Mouse (Mus musculus): ENCODE data around the gene Pold4. TPM values are rescaled to one million over a fixed set of nuclear protein-coding genes. Genes with fewer than 3 reads are reported as not detected.
A peak's percentile ranks its signal among the peaks of the same experiment; 100 is the strongest.

The Pold4 gene
- total and polyA plus RNA-seq, 3 experiments: 36.8 to 76.4 (median 53.4) TPM

DNA sequence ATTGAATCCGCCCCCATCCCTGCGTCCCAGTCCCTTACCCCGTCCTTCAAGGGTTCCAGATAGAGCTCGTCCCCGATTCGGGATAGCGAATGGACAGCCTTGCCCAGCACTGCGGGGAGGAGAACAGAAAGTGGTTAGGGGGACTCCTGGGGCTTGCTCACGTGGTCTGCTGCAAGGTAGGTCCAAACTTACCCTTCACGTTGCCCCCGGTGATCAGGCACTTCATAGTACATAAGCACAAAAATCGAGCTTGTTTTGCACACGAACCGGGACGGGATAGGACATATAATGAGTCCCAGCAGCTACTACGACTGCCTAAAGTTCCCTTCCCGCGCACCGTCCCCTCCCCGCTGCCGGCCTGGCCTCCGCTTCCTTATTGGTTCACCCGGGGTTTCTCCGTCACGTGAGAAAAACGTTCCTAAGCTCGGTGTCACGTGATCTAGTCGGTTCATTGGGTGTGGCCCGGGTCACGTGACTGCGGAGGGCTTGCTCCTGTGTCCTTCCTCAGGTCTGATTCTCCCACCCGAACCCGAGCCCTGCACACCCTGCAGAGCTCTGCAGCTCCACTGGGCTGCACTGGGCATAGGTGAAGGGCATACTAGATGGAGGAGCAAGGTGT, 30.3 kb upstream of the Pold4 start, which contains the start of gene Rad9a (continued):
- TF ChIP-seq MAZ (IDR thresholded peaks at IDR 0.05; ENCODE audit: low read depth, low read length): no peak
- TF ChIP-seq EP300 (IDR thresholded peaks at IDR 0.05; ENCODE audit: low read length): no peak
- TF ChIP-seq RAD21 (IDR thresholded peaks at IDR 0.05; ENCODE audit: low read depth, low read length): no peak
- TF ChIP-seq ETS1 (conservative IDR thresholded peaks at IDR 0.05; ENCODE audit: low read depth, low read length): peak; percentile 49
- TF ChIP-seq MEF2A (IDR thresholded peaks at IDR 0.05; ENCODE audit: borderline replicate concordance, low read depth, low read length): no peak; the same call in 1 of the 2 replicates
- TF ChIP-seq UBTF (IDR thresholded peaks at IDR 0.05; ENCODE audit: low read depth, low read length): no peak
- no peak for TF ChIP-seq SMC3 (IDR thresholded peaks at IDR 0.05; ENCODE audit: low read depth, low read length)

DNA sequence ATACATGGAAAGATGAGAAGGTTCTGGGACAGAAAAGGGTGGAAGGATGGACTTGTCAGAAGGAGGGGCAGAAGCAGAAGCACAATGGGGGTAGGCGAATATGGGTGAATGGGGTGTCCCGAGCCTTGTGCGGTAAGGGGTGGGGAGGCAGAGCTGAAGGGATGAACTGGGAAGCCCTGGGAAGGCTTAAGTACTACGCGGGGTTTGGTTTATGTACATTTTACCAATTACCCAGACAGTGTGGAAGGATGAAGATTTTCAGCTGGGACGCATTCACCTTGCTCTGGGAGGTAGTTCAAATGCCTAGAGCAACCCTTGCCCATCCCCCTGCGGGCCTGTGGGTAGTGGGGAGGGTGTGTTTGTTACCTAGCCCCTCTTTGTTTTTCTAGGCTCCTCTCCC, 29.6 kb upstream of the Pold4 start:
- TF ChIP-seq MAFK (IDR thresholded peaks at IDR 0.05; ENCODE audit: insufficient replicate concordance, low read length) (no peak), POLR2A (IDR thresholded peaks at IDR 0.05; ENCODE audit: low read depth, low read length) (no peak), SIN3A (IDR thresholded peaks at IDR 0.05; ENCODE audit: low read length) (no peak), JUN (IDR thresholded peaks at IDR 0.05; ENCODE audit: insufficient read depth, low read depth, low read length) (no peak), BHLHE40 (IDR thresholded peaks at IDR 0.05; ENCODE audit: low read depth, low read length) (no peak), MYC (IDR thresholded peaks at IDR 0.05; ENCODE audit: low read depth, low read length) (no peak), TCF12 (IDR thresholded peaks at IDR 0.05; ENCODE audit: low read depth, low read length) (no peak)
- H3K9me3 ChIP-seq (replicated peaks; ENCODE audit: low read length): no peaks in the 10 kb centered on the region
- 0 out of 2 replicates have a peak overlapping the region, but pooled peaks have one; percentile 43 for H3K9ac ChIP-seq (ENCODE audit: insufficient read depth, low read depth)
- peaks cover 12% of the 10 kb centered on the region; the same call in 1 of the 2 replicates for H3K79me2 ChIP-seq (replicated peaks; ENCODE audit: control insufficient read depth, extremely low read depth, insufficient read depth, poor library complexity, severe bottlenecking)
- peaks cover 19 to 34% of the 10 kb centered on the region in 2 experiments for H3K36me3 ChIP-seq (replicated peaks in 1 of 2; ENCODE audit: control insufficient read depth in 1 of 2, insufficient read depth in 1 of 2, low read length in 1 of 2)
- H3K4me3 ChIP-seq (replicated peaks in 1 of 3; ENCODE audit: low read depth in 2 of 3, low read length in 2 of 3, poor library complexity in 1 of 3): peak overlapping the region in 1 of 3 experiments; percentile 82
- peak overlapping the region; percentile 44 for H3K4me2 ChIP-seq (ENCODE audit: insufficient read depth, low read depth, poor library complexity, severe bottlenecking)
- peaks cover 5% of the 10 kb centered on the region for H3K27me3 ChIP-seq (replicated peaks)
- peaks cover 10 to 52% of the 10 kb centered on the region in 2 experiments for H3K4me1 ChIP-seq (ENCODE audit: control insufficient read depth in 1 of 2, insufficient read depth in 2 of 2)
- in situ Hi-C loops (cut with MboI; ENCODE audit: low pct_ligation_motif_present, low pct_unique_long_range_greater_than_20kb, low sequenced_read_pairs): loop anchor here (5.0 kb wide), 2 partner anchors 35 to 75 kb away; partner anchors contain the start of gene Aip
- DNase-seq (ENCODE audit: extremely low read depth): no peak
- dilution Hi-C loops (cut with MboI; ENCODE audit: extremely low pct_ligation_motif_present, extremely low pct_unique_long_range_greater_than_20kb, low sequenced_read_pairs): no loop called here
- no peak overlapping the region for H3K27ac ChIP-seq (ENCODE audit: insufficient read depth, low read depth)

- dilution Hi-C loops (cut with MboI; ENCODE audit: extremely low pct_ligation_motif_present, extremely low pct_unique_long_range_greater_than_20kb, low sequenced_read_pairs) (no loop called here), in situ Hi-C loops (cut with MboI; ENCODE audit: low pct_ligation_motif_present, low pct_unique_long_range_greater_than_20kb, low sequenced_read_pairs) (loop anchor here (5.0 kb wide), 2 partner anchors 34 to 76 kb away; partner anchors contain the start of gene Aip)
- Histone ChIP-seq H3K4me2 (ENCODE audit: insufficient read depth, low read depth, poor library complexity, severe bottlenecking) (no peak overlapping the region), H3K4me1 (ENCODE audit: control insufficient read depth in 1 of 2, insufficient read depth in 2 of 2) (peaks cover 15 to 51% of the 10 kb centered on the region in 2 experiments), H3K79me2 (replicated peaks; ENCODE audit: control insufficient read depth, extremely low read depth, insufficient read depth, poor library complexity, severe bottlenecking) (peaks cover 12% of the 10 kb centered on the region; the same call in 1 of the 2 replicates), H3K27ac (ENCODE audit: insufficient read depth, low read depth) (no peak overlapping the region), H3K9ac (ENCODE audit: insufficient read depth, low read depth) (no peak overlapping the region), H3K9me3 (replicated peaks; ENCODE audit: low read length) (no peaks in the 10 kb centered on the region), H3K36me3 (replicated peaks in 1 of 2; ENCODE audit: control insufficient read depth in 1 of 2, insufficient read depth in 1 of 2, low read length in 1 of 2) (peaks cover 12 to 25% of the 10 kb centered on the region in 2 experiments), H3K27me3 (replicated peaks) (peaks cover 5% of the 10 kb centered on the region), H3K4me3 (replicated peaks in 1 of 3; ENCODE audit: low read depth in 2 of 3, low read length in 2 of 3, poor library complexity in 1 of 3) (no peak overlapping the region)
- no peak for DNase-seq (ENCODE audit: extremely low read depth)
- TF ChIP-seq ZC3H11A (IDR thresholded peaks at IDR 0.05; ENCODE audit: low read depth, low read length): peak; percentile 28; the same call in 1 of the 2 replicates
- TF ChIP-seq E2F4 (IDR thresholded peaks at IDR 0.05; ENCODE audit: insufficient replicate concordance, low read depth, low read length): no peak
- TF ChIP-seq RAD21 (IDR thresholded peaks at IDR 0.05; ENCODE audit: low read depth, low read length): peak; percentile 52
- no peak for TF ChIP-seq UBTF (IDR thresholded peaks at IDR 0.05; ENCODE audit: low read depth, low read length)
- no peak for TF ChIP-seq IRF4 (IDR thresholded peaks at IDR 0.05; ENCODE audit: low read depth, low read length)
- no peak for TF ChIP-seq JUN (IDR thresholded peaks at IDR 0.05; ENCODE audit: insufficient read depth, low read depth, low read length)
- peak; percentile 45 for TF ChIP-seq SMC3 (IDR thresholded peaks at IDR 0.05; ENCODE audit: low read depth, low read length)
- peak; percentile 26; the same call in 1 of the 2 replicates for TF ChIP-seq ZNF384 (IDR thresholded peaks at IDR 0.05; ENCODE audit: low read depth, low read length)
- TF ChIP-seq HCFC1 (IDR thresholded peaks at IDR 0.05; ENCODE audit: low read depth, low read length): no peak
- 0 out of 2 replicates have a peak, but pooled peaks have one; percentile 24 for TF ChIP-seq ELF1 (IDR thresholded peaks at IDR 0.05; ENCODE audit: low read depth, low read length)
- peak in 1 of 2 experiments; percentile 58; a peak in 2 of 4 replicates for TF ChIP-seq CTCF (conservative IDR thresholded peaks at IDR 0.05 in 1 of 2, IDR thresholded peaks at IDR 0.05 in 1 of 2; ENCODE audit: low read depth in 2 of 2, low read length in 2 of 2)
- no peak for TF ChIP-seq NRF1 (IDR thresholded peaks at IDR 0.05; ENCODE audit: low read depth, low read length)
- TF ChIP-seq NELFE (IDR thresholded peaks at IDR 0.05; ENCODE audit: low read depth, low read length): no peak
Observed at GRCm38 (mm10) chr19:4203148-4203547, 28.6 kb upstream of the Pold4 start.

All from CH12.LX (cell line).